Mouse (Mus musculus): ENCODE measurements around the gene Lsm12.

Lsm12 gene

DNA sequence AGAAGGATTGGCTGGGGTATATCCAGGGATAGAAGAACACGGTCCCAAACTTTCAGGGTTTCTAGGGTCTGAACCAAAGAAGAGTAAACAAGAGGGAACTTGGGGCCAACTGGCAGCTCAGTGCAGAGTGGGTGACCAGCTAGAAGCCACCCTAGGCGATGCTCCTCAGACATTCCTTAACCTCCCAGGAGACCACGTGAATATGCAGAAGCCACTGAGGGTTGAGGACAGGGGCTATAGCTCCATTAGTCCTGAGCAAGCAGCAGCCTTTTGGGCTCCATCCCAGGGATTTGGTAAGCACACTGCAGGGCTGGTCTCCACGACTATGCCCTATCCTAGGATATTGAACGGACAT, 31.8 kb upstream of the Lsm12 start:
- no peak for DNase-seq (ENCODE audit: low read depth, low spot score)

DNA sequence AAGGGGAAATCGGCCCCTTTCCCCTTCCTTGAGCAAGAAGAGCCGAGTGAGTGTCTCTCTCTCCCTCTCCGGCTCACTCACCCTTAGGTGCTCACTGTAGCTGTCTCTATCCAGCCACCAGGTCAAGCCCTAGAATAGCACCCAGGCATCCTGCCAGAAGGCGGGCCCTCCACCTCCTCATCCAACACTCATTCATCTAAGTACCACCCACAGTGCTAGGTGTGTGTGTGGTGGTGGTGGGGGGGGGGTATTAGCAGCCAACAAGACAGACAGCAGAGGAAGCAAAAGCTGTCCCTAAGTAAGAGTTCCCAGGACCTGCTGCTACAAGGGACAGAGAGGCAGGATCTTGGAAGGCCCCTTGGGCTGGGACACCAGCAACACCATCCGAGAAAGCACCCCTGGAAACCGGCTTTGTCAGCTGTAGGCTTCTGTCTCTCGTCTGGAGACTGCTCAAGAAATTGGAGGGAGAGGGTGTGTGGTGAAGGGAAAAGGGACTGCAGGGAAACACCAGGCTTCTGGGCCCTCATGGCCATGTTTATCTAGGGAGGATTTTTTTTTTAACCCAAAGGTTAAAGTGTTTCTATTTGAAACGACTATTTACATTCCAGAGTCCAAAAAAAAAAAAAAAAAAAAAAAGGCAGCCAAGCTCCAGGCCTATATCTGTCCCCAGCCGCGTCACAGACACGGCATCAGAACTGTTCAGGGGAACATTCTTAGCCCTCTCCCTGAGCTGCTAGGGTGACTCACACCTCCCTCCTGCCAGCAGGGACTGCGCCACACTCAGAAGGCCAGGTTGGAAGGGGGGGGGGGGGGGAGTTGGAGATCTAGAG, 31.2 kb upstream of the Lsm12 start:
- DNase-seq (ENCODE audit: low read depth, low spot score): no peak

GRCm38 (mm10) chr11:102215511-102215910, 30.4 kb upstream of the Lsm12 start:
- no peak for DNase-seq (ENCODE audit: low read depth, low spot score)

GRCm38 (mm10) chr11:102214430-102215156, 29.5 kb upstream of the Lsm12 start:
- no peak for DNase-seq (ENCODE audit: low read depth, low spot score)

DNA sequence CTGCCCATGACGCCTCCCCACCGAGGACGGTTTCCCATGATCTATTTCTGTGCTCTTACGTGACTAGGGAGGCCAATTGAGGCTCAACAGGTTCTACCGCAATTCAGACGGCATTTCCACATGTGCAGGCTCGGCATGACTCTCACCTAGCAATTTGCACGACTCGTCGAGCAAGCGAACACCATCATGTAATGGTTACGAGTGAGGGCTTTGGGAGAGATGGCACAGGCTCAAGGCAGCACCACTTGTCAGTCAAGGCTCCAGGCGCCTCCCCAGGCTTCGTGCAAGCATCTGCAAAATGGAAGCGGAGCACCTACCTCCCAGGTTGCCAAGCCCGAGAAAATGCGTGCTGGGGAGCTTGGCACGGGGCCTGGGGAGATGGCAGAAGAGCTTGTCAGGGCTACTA, 26.8 kb upstream of the Lsm12 start:
- DNase-seq (ENCODE audit: low read depth, low spot score): no peak

- no peak for DNase-seq (ENCODE audit: low read depth, low spot score)
Measured at GRCm38 (mm10) chr11:102211011-102211410, 25.9 kb upstream of the Lsm12 start.

DNA sequence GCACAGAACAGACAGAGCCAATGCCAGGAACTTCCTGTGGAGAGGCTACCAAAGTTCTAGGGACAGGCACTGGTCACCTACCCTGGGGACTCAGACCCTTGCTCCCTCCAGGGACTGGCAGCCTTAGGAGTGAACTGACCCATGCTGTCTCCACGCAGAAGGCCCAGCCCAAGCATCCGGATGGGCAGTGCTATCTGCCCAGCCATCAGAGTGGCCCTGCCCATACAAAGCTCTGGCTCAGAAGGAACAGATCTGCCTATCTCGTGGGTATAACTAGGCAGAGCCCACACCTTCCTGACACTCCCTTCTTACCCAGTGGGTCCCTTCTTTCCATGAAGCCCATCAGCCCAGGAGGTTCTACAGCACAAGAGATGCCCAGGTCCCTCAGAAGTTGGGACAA, 25.1 kb upstream of the Lsm12 start:
- DNase-seq (ENCODE audit: low read depth, low spot score): no peak

DNA sequence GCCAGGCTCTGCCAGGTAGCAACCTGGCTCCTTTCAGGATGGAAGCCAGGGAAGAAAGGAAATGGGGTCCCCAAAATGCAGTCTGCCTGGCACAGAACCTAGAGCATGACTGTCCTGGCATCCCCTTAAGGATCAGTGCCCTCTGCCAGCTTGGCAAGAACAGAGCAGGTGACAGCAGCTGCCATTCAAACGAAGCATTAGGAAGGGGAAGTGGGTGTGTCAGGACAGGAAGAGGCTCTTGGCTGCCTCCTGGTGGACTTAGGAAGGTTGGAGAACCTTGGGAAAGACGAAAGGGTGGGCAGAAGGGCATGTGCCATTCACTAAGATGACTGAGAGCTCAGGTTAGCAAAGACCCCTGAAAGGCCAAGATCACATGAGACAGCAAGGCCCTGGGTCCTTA, 24.6 kb upstream of the Lsm12 start:
- DNase-seq (ENCODE audit: low read depth, low spot score): peak; percentile 49

DNA sequence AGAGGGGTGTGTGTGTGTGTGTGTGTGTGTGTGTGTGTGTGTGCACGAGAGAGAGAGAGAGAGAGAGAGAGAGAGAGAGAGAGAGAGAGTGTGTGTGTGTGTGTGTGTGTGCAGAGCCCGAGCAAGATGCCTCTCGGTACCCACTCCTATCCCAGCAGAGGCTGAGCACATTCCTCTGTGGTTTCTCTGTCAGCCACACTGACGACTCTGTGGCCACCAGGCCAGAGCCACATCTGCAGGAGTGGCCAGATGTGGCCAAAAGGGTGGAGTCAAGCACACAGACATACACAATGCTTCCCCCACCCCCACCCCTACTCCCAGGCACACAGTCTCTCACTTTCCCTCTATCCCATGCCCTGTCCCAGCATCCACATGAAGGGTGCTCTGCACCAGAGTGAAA, 23.8 kb upstream of the Lsm12 start:
- no peak for DNase-seq (ENCODE audit: low read depth, low spot score)

DNA sequence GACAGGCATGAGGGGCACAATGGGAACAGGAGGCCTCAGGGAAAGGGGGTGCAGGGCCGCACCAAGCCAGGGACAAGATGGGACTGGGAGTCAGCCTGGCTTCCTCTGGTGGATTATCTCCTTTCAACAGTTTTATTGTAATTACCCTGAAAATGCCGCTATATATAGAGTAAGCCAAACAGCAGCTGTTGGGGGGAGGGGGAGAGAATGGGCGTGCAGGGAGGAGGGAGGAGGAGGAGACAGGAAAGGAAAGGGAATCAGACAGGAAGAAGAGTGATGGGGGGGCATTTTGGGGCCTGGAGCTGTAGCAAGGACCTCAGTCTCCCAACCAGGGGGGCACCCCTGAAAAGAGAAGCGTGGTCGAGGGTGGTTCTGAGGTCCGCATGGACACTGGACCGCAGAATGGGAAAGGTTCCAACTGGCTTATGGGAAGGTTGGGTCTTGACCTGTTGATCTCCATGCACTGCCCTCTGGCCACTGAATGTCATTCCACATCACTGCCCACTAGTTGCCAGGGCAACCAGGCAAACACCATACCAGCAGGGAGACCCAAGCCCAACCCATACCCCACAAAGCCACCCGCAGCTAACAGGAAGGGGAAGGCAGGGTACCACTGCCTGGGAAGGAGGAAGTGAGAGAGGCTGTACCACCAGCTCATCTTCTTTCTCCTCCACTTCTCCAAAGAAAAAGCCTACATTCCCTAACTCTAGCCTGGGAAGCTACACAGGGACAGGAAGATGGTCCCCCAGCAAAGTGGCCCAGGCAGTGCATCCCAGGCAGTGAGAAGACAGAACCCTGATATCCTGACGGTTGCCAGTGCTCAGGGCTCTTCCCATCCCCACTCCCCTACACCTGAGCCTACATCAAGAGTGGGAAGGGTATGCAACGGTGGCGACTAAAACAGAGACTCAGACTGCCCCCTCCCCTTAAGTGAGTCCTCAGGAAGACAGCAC, 23.0 kb upstream of the Lsm12 start:
- no peak for DNase-seq (ENCODE audit: low read depth, low spot score)

DNA sequence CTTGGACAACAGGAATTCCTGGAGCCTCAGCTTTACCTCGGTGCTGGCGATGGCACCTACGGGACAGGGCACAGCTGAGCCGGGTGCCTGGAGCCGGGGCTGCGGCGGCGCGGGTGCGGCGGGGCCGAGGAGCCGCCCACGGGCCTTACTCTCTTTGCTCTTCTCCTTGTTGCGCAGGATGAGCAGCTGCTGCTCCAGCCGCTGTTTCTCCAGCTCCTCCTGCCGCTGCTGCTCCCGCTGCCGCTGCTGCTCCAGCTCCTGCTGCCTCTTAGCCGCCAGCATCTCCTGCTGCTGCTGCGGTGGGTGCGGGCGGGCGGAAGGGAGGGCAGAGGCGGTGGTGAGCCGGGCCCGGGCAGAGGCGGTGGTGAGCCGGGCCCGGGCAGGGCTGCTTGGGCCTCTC, 21.4 kb upstream of the Lsm12 start:
- DNase-seq (ENCODE audit: low read depth, low spot score): no peak

DNA sequence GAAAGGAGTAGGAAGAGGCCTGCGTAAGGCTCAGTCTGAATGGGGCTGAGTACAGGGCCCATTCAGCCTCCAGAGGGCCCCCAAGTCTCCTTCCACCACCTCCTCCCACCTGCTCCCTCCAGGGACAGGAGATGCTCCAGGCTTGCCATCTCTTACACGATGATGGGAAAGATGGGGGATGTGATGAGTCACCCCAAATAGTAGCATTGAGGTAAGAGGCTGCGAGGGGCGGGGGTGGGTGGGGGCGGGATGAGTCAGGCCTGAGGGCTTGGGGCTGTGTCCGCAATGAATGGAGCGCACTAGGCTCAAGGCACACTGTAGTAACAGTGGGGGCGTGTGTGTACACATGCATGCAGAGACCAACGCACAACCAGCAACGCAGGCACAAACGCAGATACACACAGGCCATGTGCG, 16.3 kb upstream of the Lsm12 start:
- DNase-seq (ENCODE audit: low read depth, low spot score): no peak

DNA sequence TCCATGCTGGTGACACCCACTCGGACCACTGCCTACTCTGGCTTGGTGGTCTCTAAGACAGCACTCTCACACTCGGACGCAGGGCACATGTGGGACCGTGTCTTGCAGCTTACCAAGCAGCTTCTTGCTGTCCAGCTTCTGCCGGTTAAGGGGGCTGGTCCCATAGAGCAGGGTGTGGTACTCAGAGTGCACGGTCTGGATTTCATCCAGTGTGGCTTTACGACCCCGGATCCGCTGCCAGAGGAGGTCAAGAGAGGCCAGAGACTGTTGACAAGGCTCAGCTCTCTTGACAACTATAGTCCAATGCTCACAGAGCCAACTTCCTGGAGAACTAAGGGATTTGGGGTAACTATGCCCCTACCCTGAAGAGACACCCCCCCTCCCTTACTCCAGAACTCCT, 14.8 kb upstream of the Lsm12 start:
- no peak for DNase-seq (ENCODE audit: low read depth, low spot score)

DNA sequence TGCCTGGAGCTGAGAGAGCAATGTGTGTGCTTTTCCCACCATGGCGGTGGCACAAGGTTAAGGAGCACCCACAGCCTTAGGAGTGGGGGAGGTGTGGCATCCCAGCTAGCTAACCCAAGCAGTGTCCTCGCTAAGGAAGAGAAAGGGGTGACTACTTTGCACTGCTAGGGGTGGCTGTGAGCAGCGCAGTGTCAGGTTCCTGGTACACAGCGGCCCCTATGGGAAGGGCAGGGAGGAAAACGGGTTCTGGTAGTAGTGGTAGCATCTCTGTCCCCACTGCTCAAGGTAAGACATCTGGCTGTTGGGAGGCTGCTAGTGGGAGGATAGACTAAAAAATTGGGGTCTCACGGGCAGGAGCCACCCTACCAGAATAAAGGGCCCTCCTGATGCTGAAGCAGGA, 13.1 kb upstream of the Lsm12 start:
- DNase-seq (ENCODE audit: low read depth, low spot score): no peak

DNA sequence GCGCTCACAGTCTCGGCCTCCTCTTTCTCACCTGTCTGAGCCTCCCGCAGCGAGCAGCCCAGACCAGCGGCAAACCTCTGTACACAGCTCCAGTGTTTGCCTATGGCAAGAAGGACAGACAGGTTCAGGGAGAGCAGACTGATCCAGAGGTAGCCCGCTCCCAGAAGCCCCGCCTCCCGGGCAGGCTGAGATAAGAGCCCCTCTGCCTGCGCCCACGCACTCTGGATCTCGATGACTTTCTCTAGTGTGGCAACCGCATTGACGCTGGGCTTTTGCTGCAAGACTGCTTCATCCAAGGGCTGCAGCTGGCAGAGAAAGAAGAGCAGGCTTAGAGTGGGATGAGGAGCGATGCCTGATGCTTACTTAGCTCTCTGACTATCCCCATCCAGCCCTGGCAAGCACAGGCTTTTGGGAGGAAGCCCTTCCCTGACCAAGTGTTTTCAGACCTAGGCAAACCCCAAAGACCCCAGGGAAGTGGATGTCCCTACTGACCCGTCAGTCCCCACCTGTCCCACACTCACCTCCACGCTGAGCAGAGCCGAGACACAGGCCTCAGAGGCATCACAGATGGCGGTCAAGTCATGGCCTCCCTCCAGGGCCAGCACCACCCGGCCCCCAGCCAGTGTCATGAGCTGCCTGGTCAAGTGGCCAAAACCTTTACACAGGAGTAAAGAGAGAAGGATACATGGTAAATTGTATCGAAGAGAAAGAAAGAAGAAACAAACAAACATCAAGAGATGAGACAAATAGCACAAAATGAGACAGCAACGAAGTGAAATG, 11.1 kb upstream of the Lsm12 start:
- no peak for DNase-seq (ENCODE audit: low read depth, low spot score)

DNA sequence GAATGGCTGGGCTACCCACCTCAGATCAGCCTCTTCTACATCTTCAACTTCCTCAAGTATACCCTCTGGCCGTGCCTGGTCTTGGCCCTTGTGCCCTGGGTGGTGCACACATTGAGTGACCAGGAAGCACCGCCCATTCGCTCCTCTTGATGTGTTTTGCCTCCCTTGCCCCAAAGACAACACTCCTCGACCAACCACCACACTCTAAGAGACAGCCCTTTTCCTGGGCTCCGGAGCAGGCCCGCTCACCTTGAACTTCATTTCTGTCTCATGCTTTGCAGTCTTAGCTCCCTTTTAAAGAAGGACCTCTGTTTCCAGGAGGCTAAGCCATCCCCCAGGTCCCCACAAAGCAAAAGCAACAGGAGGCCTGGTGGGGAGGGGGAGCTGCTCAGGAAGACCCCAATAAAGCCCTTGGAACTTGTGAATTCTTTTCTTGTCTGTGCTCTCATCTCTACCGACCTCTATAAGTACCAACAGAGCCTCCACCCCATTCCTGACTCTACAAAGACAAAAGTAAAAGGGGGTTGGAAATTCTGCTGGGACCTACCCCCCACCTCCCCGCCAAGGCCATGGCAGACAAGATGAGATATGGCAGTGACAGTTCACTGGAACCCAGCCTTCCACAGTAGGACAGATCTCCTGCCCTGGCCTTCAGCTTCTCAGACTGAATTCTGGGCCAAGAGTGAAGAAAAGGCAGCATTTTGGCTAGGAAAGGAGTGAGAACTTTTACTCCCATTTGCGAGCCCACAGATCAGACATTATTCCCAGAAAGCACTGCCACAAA, 8.8 kb upstream of the Lsm12 start:
- no peak for DNase-seq (ENCODE audit: low read depth, low spot score)

DNA sequence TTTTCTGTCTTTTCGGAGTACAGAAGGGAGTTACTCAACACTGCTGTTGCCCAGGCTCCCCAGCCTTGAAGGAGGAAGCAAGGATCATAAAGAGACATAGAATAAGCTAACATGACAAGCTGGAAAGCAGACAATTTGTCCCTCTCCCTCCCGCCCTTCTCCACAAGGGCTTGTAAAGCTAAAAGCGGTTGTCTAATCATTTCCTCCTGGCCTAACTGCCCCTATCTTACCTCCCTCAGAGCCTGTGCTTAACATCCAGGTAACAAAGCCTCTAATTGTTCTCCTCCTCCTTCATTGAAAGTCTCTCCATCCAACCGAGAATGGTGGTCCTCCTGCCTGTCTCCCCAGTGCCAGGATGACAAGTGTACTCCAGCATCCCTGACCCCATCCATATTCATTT, 5.8 kb upstream of the Lsm12 start:
- no peak for DNase-seq (ENCODE audit: low read depth, low spot score)

- peak; percentile 83 for DNase-seq (ENCODE audit: low read depth, low spot score)
Measured at GRCm38 (mm10) chr11:102189461-102190436, 4.7 kb upstream of the Lsm12 start, which contains the start of gene G6pc3. TSS of gene G6pc3 (plus strand) at chr11:102189620.

- DNase-seq (ENCODE audit: low read depth, low spot score): no peak
Measured at GRCm38 (mm10) chr11:102188980-102189379, 3.9 kb upstream of the Lsm12 start.
